Mouse (Mus musculus) retina, embryonic 14.5 days (tissue): Measurements from ENCODE around the gene Rps27.
A peak's percentile ranks its signal among the peaks of the same experiment; 100 is the strongest.
"Not testable (repeated sequence)": the region's sequence is repeated elsewhere in the genome, so short reads cannot be mapped to it uniquely, and the experiment has no call there.

Source experiments
- DNase-seq: peaks from one replicate; pipeline ENCODE4 v3.0.0-alpha.2; 2015; ENCODE audit warnings: low spot score

Rps27 gene

GRCm38 (mm10) chr3:90213377-90213866, at the start of gene Rps27, which contains the start of gene Rab13:
Gene Rps27, minus strand, starts transcription at chr3:90213651.
Gene Rab13, plus strand, starts transcription at chr3:90213695.
- peak; percentile 97 for DNase-seq

GRCm38 (mm10) chr3:90258521-90258920, 45.1 kb upstream of the Rps27 start:
- DNase-seq = no peak

- DNase-seq = no peak
Measured at GRCm38 (mm10) chr3:90256731-90257530, 43.5 kb upstream of the Rps27 start.

GRCm38 (mm10) chr3:90255784-90256353, 42.4 kb upstream of the Rps27 start:
- no peak for DNase-seq

- no peak for DNase-seq
Measured at GRCm38 (mm10) chr3:90255194-90255565, 41.7 kb upstream of the Rps27 start.

- DNase-seq = peak; percentile 17
Measured at GRCm38 (mm10) chr3:90254419-90255193, 41.2 kb upstream of the Rps27 start.

GRCm38 (mm10) chr3:90253653-90254418, 40.4 kb upstream of the Rps27 start, which contains the start of gene Crtc2:
Gene Crtc2, plus strand, starts transcription at chr3:90254163.
- peak; percentile 94 for DNase-seq

GRCm38 (mm10) chr3:90253174-90253573, 39.7 kb upstream of the Rps27 start:
- DNase-seq = not testable (repeated sequence)

GRCm38 (mm10) chr3:90252659-90253058, 39.2 kb upstream of the Rps27 start:
- not testable (repeated sequence) for DNase-seq

GRCm38 (mm10) chr3:90251731-90252226, 38.3 kb upstream of the Rps27 start:
- DNase-seq = not testable (repeated sequence)

- DNase-seq = no peak
Measured at GRCm38 (mm10) chr3:90250791-90251190, 37.3 kb upstream of the Rps27 start.

GRCm38 (mm10) chr3:90248746-90249100, 35.3 kb upstream of the Rps27 start:
- peak; percentile 21 for DNase-seq

- DNase-seq = peak; percentile 98
Measured at GRCm38 (mm10) chr3:90247960-90248745, 34.7 kb upstream of the Rps27 start, which contains the start of gene Slc39a1. Gene Slc39a1, plus strand, starts transcription at chr3:90248172.

- no peak for DNase-seq
Measured at GRCm38 (mm10) chr3:90247630-90247959, 34.1 kb upstream of the Rps27 start.

- DNase-seq = no peak
Measured at GRCm38 (mm10) chr3:90245406-90245805, 32.0 kb upstream of the Rps27 start.

- peak; percentile 80 for DNase-seq
Measured at GRCm38 (mm10) chr3:90242984-90243775, 29.7 kb upstream of the Rps27 start, which contains the start of gene Creb3l4. Gene Creb3l4, minus strand, starts transcription at chr3:90243512.

- no peak for DNase-seq
Measured at GRCm38 (mm10) chr3:90241669-90242358, 28.4 kb upstream of the Rps27 start.

- DNase-seq = no peak
Measured at GRCm38 (mm10) chr3:90241251-90241650, 27.8 kb upstream of the Rps27 start.
